Mouse (Mus musculus) retina, postnatal 1 day (tissue): ENCODE data around the gene Rfc4.
"Not testable (repeated sequence)": the region's sequence is repeated elsewhere in the genome, so short reads cannot be mapped to it uniquely, and the experiment has no call there.

Experiments
- DNase-seq: peaks from one replicate; pipeline ENCODE4 v3.0.0-alpha.2; 2012

Gene Rfc4

DNA sequence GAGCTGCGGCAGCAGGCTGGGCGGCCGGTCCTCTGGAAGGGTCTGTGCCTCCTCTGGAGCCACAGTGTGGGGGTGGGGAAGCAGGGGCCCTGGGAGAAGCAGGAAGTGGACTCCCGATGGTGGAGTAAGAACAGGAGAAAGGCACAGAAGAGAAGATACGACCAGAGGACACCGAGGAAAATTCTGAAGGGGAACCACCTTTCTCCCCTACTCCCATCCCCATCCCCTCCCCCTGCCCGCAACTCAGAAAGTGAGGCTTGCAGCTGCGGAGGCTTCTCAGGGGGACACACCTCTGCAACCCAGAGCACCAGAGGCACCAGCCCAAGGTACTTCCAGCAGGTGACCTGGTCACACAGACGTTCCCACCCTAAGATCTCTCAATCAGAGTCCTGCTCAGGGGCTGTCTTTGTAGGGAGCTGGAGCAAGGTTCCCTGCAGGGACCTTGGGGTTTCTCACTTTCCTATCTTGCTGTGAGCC, 27.4 kb downstream of the Rfc4 start:
- DNase-seq = peak; percentile 60

DNA sequence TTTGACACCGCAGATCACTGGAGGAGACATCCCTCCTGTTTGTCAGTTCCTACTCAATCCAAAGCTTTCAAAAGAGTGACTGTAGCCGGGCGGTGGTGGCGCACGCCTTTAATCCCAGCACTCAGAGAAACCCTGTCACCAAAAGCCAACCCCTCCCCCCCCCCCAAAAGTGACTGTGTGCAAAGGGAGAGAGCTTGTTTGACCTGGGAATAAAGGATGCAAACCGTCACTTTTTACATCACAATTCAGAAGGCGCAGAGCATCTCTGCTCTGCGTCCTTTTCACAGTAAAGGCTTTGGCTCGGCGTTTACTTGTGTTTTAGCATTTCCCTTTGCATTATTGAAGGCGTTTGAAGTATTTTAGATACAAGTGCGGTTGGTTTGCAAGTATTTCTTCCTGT, 27.9 kb downstream of the Rfc4 start:
- peak; percentile 26 for DNase-seq

DNA sequence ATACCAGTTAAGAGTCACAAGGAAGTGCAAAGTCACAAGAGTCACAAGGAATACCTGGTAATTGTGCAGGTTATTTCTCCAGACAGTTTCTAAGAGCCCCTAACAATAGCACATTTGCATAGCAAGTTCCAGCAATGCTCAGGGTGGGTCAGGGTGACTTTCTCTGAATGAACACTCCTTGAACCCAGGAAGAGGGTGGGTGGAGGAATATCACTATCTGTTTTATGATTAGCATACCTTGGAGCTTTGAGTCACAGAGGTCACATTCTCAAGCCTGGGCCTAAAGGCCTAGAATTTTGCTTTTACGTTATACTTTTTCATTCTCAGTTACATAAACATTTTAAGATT, 29.5 kb downstream of the Rfc4 start:
- not testable (repeated sequence) for DNase-seq

DNA sequence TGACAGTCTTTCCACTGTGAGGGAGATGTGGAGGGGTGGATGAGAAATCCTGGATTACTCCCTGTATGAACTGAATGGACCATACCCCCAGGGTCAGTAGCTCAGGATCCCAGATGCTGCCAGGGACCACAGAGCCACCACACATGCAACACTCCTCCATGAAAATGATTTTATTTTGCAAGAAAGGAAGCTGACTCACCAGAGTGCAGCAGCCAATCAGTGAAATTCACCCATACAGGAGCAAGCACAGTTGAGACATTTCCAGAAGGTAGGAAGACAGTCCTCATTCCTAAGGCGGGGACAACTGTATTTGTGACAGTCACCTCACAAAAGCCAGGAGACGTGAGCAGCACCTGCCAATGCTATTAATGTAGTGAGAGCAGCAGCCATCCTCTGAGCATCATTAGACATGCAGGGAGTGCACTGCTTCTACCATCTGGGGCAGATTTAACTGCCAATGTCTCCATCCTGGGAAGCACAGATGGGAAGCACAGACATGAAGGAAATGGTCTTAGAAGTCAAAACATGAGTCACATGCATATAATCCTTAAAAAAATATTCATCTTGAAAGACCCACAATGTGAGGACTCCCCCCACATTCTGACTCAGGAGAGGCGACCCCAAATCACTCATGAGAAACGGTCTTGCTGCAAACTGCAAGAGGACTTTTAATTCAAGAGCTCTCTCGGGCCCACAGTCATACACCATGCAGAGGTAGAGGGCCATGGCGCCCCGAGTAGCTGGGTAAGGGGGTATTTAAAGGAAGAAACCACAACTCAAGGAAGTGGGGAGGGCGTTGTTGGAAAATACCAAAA, 30.0 kb downstream of the Rfc4 start:
- DNase-seq = not testable (repeated sequence)

DNA sequence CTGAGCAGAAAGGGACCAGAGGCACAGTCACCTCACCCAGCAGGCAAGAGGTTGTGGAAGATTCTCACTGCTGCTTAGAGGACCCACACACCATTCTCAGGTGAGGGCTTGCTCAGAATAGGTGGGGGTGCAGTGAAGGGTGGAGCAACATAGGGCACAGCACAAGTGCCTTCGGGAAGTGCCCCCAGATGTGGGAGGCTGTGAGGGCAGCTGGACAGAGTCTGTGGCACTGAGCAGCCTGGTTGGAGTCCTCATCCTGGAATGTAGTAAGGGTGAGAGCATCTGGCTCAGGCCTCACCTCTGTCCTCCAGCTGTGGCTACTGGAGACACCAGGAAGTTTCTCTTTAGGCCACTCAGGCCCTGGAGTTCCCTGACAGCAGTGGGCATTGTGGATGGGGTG, 30.7 kb downstream of the Rfc4 start:
- not testable (repeated sequence) for DNase-seq

DNA sequence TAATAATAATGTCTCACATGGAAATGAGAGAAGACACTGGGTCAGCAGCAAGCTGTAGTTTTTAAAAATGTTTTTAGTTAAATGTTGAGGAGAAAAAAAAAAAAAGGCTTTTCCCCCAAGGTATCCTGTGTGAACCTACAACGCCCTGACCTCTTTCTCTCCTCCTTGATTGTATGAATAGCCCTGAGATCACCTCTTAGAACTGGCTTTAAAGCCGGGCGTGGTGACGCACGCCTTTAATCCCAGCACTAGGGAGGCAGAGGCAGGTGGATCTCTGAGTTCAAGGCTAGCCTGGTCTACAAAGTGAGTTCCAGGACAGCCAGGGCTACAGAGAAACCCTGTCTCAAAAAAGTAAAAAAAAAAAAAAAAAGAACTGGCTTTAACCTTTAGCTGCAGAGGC, 32.0 kb downstream of the Rfc4 start:
- not testable (repeated sequence) for DNase-seq

DNA sequence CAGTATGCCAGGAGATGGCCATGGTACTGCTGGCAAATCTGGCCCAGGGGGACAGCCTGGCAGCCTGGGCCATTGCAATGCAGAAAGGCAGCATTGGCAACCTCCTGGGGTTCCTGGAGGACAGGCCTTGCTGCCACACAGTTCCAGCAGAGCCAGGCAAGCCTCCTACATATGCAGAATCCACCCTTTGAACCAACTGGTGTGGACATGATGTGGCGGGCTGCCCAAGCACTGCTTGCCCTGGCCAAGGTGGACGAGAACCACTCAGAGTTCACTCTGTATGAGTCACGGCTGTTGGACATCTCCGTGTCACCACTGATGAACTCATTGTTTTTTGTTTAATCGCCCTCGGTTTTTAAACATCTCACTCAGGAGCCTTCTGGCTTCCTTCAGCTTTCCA, 33.4 kb downstream of the Rfc4 start:
- no peak for DNase-seq

DNA sequence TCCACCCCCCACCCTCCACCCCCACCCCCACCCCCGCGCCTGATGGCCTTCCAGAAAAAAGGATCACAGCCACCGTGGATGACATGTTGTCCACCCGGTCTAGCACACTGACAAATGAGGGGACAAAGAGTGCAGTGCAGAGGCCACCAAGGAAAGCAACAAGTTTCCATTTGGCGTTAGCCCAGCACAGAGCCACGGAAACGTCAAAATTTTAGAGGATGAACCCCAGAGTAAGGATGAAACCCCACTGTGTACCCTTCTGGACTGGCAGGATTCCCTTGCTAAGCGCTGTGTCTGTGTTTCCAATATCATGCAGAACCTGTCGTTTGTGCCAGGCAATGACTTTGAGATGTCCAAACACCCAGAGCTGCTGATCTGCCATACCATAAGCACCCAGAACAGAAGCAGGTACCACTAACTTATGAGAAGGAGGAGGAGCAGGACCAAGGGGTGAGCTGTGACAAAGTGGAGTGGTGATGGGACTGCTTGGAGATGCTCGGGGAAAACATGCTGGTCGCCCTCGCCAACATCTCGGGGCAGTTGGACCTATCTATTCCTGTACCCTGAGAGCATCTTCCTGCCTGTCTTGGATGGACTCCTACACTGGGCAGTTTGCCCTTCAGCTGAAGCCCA, 34.1 kb downstream of the Rfc4 start:
- no peak for DNase-seq

DNA sequence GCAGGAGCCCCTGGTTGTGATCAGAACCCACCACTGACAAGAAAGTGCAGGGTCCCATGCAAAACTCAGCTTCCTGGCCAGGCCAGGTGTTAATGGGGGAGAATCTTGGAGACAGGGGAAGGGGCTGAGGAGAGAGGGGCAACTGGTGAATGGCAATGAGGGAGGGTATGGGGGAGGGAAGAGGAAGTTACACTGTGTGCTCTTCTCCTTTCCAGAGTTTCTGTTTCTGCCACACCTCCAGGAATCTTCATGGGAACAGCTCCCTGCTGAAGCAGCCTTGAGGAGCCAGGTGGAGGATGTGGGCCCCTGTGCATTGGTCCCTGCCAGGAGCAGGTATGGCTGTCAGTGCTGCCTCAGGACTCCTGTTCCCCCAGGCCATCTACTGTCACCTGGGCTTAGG, 36.2 kb downstream of the Rfc4 start:
- not testable (repeated sequence) for DNase-seq

DNA sequence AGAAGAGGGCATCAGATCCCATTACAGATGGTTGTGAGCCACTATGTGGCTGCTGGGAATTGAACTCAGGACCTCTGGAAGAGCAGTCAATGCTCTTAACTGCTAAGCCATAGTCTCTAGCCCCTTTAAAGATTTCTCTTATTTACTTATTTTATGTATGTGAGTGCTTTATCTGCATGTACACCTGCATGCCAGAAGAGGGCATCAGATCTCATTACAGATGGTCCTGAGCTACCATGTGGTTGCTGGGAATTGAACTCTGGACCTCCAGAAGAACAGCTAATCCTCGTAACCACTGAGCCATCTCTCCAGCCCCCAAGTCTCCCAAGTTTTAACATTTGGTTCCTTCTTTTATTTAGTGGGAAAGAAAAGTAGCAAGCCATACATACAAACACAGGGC, 39.0 kb downstream of the Rfc4 start:
- DNase-seq = not testable (repeated sequence)

DNA sequence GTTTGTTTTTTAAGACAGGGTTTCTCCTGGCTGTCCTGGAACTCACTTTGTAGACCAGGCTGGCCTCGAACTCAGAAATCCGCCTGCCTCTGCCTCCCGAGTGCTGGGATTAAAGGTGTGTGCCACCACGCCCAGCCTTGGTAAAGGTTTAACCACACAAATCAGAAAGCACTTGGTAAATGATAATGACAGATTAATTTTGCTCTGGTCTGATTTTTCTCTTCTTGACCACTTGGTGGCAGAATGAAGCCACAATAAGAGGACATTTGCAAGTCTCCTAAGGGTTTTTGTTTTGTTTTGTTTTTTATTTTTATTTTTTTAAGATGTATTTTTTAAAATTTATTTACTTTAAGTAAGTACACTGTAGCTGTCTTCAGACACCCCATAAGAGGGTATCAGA, 39.8 kb downstream of the Rfc4 start:
- peak; percentile 55 for DNase-seq

DNA sequence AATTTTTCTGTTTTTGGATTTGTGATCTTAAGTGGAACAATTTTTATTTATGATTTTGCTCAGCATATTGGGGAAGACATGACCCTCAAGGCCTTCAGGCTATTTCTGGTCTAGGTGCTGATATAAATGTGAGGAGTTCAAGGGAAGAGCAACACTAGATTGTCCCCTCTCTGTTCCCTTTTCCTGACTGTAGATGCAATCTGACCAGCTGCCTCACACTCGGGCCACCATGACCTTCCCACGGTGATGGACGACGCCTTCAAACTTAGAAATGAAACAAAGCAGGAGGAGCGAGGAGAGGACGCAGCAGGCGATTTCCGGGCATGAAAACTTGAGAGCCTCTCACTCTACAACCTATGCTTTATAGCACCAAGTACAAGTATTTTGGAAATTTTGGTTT, 40.4 kb downstream of the Rfc4 start:
- not testable (repeated sequence) for DNase-seq

DNA sequence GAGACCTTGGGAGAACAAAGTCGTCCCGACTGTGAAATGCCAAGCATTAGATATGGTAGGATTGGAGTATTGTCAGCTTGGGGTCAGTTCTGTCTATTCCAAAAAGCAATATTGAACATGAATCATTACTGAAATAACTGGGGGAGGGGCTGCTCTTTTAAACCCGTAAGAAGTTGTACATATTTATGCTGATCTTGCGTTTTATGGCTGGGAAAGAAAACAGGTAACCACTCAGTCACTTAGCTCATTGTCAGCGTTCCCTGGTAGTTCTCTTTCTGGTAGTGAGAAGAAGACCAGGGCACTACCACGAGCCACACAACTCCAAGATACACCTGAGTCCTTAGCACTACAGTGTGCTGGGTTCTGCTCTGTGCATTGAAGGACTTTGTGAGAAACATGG, 50.0 kb downstream of the Rfc4 start:
- not testable (repeated sequence) for DNase-seq
